Mouse (Mus musculus) granulocyte monocyte progenitor cell, adult 5-6 weeks (primary cell): ENCODE measurements at regions not wholly inside any gene's neighbourhood (a gene's known extent, or its start where the extent isn't known, plus 50 kb on each side); places are given as distances from the start of the nearest gene placed in this dataset.

Experiments used
- ATAC-seq: replicated peaks from 2 replicates; pipeline ENCODE4 v1.8.0; 2016; ENCODE audit warnings: mild to moderate bottlenecking, moderate TSS enrichment, inconsistent platforms; ENCODE audit not compliant: poor library complexity, severe bottlenecking

DNA sequence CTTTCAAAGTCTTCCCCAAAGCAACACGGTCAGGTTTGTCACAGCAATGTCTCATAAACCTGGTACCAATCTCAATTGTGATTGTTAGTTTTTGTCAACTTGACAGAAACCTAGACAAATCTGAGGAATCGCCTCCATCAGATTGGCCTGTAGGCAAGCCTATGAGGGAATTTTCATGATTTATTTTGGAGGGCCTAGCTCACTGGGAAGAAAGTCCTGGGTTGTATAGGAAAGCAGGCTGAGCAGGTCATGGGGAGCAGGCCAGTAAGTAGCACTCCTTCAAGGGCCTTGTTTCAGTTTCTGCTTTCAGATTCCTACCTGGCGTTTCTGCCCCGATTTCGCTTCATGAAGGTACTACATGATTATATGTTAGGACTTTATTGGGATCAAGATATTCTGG is 144.1 kb upstream of the Cdkn2b start:
- ATAC-seq: no peak

DNA sequence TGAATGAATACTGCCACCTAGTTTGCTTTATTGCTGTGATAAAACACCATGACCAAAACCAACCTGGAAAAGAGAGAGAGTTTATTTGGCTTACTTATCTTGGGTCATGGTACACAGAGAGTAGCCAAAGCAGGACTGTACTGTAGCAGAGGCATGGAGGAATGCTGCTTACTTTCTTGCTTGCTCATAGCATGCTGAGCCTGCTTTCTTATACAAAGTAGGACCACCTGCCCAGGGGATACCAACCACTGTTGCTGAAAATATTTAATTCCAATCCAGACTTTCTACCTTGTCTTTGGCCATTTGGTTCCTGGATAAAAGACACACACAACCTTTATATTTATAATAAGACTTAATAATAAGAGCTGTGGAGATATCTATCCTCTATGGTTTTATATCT is 142.2 kb upstream of the Cdkn2b start:
- ATAC-seq: no peak

DNA sequence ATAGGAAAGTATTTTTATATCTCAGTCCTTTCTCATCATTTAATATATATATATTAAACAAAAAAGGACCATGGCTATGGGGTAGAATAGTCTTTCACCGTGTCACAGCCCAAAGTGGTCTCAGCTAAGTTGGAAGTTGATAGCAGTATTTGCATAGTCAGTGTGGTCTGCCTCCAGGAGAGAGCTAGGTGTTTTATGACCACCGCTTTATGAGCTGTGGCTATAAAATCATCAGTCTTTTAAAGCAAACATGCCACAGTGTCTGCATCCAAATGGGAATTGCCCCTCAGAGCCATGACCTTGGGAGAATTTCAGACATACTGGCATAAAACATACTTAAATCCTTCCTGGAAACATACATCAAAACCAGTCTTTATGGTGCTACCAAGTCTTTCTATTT is 140.9 kb upstream of the Cdkn2b start:
- ATAC-seq: no peak

DNA sequence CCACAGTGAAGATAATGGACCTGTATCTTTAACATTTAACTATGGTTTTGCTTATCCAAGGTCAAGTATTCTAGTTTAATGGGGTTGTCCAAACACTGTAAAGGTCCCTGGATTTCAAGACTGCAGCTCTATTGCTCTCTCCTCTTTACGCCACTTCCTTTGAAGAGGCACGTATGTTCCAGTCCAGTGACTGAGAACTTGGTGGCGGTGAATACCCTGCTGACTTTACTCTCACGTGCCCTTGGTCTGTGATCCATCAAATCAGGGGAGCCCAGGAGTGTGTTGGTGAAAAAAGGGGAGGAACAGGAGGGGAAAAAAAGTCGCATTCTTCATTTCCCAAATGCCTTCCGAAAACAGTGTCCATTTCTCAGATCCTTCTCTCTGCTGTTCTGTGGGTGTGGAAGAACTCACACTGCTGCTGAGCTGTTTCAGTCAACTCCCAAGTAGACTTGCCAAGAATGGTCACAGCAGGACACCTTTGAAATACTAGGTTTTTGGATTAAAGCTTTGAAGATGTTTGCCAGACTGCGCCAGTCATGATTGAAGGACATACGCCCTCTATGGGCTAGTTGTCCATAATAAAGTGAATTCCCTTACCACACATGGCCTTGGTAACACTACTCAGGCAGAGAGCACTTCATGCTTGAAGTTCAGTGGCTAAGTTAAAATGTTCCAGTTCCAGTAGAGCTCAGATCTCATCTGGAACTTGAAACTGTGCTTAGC is 136.1 kb upstream of the Cdkn2b start:
- no peak for ATAC-seq

DNA sequence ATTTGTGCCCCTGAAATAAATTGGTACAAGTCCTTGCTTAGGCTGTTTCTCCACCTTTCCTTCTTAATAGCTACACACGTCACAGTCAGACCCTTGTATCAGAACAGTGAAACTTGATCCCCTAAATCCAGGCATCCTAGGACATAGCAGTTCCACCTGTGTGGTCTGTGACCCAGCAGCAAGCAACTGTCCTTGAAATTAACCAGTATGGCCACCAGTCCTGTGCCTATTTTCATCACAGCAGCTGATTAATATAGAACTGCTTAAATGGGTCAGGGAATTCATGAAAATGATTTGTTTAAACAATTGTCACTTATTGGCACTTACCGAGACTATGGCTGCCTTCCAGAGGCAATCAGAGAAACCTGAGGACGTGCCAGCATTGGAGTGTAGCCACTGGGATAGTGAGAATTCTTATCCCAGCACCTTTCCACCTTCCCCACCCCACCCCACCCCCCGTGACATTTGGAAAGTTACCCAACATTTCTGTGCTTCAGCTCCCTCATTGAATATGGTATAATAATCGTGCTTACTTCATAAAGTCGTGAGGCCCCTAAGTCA is 135.4 kb upstream of the Cdkn2b start:
- no peak for ATAC-seq

DNA sequence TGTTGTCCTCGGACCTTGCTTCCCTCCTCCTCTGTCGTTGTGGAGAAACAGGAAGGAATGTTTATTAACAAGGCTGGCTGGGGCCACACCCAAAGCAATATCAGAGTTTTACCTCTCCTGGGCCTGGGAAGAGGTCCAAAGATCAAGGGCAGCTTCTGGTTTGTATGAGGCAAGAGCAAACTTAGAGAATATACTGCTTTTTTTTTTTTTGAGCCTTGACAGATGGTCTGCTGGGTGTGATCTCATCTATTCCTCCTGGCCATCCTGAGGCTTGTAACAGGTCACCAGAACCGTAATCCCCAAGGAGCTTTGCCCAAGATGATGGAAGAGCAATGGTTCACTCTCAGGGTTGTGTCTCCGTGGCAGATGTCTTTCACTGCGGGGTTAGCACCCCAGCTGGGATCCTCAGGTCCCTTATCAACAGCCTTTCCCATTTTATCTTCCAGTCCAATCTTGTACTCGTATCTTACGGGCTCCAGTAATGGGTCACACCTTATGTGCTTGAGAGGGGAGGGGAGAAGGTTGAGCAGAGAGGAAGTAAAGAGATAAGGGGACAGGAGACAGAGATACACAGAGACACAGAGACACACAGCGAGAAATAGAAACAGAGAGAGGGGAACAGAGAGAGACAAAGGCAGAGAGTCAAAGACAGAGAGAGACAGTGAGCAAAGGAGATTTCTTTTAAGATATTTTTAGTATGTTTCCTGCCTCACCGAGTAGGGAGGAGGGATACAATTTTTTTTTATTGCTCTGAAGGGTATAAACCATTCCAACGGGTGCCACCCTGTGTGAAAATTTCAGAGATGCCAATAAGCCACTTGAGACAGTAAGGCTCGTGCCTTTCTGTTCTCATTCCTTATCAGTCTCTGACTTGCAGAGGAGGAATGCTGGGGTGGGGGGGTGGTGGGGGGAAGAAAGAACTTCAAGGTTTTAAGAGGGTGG is 134.6 kb upstream of the Cdkn2b start:
- ATAC-seq: no peak

DNA sequence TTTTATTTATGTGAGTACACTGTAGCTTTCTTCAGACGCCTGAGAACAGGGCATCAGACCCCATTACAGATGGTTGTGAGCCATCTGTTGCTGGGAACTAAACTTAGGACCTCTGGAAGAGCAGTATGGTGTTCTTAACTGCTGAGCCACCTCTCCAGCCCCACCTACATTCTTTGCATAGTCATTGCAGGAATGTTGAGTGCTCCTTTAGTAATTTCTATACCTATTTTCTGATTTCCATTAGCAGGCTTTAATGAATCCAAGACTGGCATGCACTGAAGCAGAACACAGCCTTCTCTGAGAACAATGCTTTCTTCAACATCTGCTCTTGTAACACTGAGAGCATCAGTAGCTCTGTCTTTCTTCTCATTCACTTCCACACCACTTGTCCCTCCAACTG is 131.7 kb upstream of the Cdkn2b start:
- ATAC-seq: no peak

DNA sequence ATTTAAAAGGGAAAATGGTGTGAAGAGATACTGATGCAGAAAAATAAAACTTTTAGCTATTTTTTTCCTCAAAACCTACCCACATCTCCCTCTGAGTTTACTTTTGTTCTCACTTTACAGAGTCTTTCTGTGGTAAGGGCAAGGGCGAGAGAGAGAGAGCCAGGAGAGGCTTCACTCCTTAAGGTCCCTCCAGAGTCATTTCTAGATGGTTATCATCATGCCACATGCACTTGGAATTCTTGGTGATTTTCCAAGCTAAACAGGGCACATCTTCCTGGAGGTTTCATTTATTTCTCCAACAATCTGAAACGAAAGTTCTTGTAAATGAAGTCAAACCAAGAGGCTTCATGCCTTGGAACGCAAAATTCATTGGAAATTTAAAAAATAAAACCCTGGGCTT is 130.0 kb upstream of the Cdkn2b start:
- ATAC-seq: no peak

DNA sequence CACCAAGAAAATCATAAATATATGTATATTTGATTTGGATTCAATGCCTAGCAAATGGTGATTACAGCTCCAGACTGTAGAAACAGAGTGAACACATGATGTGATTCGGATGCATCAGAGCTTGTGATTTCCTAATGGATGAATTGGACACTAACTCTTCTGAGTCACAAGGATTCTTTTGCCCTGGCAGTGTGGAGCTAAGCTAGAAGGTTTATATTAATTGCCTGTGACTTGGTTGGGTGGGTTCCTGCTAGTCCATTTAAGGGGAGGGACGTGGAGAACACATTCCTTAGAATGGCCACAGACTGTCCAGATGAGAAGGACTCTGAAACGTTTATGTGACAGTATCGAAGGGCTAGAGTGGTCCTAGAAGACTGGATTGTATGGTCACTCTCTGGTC is 129.5 kb upstream of the Cdkn2b start:
- ATAC-seq: no peak

DNA sequence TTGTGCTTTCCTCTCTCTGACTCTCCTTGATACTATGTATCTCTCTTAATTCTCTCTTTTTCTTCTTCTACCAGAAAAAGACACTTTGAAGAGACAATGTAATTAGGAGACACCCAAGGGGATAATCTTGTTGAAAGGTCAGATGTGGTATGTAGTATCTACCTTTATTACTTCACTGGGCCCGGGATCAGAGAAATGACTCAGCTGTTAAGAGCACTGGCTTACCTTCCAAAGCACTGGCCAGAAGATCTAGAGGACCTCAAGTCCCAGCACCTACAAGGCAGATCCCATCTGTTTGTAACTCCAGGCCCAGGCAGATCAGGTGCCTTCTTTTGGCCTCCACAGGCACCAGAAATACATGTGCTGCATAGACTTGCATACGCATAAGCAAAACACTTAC is 127.8 kb upstream of the Cdkn2b start:
- no peak for ATAC-seq

DNA sequence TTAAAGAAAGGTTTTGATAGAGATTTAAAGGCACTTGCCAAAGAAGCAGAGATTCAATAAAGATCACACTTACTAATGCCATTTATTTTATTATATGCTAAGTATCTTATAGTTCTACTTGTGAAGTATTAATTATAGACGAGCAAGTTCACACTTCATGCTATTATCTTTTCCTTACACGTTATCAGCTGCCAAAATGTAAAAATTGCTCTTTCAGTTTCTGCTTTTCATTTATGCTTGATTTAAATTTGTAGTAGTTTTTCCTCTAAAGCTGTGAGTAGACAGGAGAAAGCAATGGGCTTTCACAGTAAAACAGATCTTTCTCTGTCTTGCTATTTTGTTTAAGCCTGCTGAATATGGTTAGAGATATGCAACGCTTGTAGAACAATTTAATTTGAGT is 125.9 kb upstream of the Cdkn2b start:
- ATAC-seq: no peak

DNA sequence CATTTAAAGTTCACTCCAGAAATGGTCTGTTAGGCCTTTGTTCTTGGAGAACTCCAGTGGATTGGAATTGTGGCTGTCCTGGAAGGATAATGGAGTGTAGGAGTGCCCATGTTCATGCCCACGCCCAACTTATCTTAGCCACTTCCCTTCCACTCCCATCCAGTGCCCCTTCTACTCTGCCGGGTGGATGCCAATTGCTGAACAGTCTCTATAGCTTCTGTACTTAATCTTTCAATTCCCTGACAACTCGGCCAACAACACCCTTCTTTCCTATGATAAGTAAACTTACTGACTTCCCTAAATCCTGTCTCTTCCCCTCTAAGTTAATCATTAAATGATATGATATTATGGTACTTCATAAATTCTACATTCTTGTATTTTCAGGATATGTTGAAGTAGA is 123.3 kb upstream of the Cdkn2b start:
- no peak for ATAC-seq

DNA sequence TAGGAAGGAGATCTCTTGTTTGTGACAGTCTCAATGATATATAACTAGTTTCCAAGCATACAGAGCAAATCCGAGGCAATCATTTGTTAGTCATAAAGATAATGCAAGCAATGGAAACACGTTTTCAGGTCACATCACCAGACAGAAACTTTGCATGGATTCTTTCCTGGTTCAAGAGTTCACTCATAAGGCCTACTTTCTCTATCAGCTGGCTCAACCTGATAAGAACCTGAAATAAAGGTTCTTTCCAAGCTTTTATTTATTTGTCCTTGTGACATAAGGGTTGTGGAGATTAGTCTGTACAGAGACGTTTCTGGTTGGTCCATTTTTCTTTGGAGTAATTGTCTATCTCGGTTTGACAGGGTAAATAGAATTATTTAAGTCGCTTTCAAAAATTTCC is 122.7 kb upstream of the Cdkn2b start:
- no peak for ATAC-seq

DNA sequence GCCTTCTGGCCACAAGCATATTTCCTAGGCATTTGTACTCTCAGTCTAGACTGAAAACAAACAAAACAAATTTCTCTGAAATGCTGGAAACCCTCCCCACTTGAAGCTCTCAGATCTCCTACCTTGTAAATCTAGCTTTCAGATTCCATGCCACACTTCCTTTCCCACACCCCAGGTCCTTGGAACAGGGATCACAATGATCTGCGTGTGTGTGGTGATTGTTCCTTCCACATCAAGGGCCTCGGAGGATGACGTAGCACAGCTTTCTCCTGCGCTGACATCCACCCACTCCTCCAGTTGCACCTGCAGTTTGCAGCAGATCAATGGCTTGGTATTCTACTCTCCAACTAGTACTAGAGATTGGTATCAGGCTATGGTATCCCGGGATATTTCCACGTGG is 120.7 kb upstream of the Cdkn2b start:
- ATAC-seq: no peak

DNA sequence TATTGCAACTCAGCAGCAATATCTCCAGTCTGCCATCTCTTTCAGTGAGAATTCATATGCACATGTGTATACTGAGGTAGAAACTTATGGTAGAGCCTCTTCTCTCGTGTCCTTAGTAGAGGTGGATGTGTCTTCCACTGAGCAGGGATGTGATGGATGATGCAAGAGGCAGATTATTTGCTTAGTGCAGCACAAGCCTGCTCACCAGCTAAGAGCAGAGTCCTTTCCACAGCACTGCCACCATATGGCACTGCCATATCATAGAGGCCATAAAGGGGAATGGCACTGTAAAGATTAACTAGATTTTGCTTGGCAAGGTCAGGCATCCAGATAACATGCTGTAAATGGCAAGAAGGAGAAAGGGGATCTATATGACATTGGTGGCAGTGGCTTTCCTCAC is 117.6 kb upstream of the Cdkn2b start:
- ATAC-seq: no peak

DNA sequence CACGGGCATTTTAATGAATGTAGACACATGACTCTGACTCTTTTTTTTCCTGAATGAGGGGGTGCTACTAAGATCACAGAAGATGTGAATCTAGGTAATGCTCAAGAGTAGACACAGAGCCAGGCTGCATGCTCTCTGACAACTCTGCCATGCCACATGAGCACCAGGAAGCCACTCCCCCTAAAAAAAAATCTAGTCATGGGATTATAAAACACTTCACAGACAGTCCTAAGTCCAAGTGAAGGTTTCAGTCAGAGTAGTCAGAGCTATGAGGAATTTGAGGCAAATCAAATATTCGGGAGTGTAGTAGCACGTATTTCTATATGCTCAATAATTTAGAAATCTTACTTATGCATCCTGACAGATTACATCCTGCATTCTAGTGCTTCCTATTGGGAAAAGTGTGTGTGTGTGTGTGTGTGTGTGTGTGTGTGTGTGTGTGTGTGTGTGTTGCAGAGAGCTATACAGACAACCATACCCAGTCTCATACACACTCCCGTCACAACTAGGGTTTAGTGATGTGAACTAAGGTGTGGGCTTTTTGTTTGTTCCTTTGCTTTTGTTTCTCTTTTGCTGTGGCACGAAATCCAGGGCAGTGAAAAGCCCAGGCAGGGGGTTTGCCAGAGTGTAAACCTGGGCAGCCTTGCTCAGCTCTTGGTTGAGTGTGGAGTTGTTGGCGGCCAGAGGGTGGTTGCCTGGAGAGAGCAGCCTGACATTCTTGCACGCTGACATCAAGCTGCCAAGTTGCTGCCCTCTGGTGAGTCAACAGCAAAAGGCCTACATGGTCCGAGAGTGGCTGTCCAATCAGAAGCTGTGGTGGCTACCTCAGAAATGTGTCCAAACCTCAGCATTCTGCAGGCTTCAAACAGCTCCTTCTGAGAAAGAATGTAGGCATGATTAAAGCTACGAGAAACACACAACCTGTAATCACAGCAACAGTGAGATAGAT is 116.8 kb upstream of the Cdkn2b start:
- no peak for ATAC-seq

DNA sequence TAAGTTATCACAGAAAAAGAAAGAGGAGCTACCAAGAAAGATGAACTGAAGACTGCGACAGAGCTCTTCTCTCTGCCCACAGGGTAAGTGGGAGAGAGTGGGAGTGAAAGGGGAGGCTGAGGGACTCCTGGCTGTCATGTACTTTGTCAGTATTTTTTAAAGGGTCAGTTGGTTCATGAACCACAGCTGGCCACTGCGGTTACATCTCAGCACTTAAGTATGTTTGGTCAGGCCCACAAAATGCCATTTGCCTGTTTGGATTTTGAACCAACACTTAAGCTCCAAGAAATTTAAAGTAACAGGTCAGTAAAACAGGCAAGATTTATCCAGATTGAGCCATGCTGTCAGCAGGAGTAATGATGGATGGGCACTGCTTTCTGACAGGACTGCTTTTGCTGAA is 115.1 kb upstream of the Cdkn2b start:
- ATAC-seq: no peak

DNA sequence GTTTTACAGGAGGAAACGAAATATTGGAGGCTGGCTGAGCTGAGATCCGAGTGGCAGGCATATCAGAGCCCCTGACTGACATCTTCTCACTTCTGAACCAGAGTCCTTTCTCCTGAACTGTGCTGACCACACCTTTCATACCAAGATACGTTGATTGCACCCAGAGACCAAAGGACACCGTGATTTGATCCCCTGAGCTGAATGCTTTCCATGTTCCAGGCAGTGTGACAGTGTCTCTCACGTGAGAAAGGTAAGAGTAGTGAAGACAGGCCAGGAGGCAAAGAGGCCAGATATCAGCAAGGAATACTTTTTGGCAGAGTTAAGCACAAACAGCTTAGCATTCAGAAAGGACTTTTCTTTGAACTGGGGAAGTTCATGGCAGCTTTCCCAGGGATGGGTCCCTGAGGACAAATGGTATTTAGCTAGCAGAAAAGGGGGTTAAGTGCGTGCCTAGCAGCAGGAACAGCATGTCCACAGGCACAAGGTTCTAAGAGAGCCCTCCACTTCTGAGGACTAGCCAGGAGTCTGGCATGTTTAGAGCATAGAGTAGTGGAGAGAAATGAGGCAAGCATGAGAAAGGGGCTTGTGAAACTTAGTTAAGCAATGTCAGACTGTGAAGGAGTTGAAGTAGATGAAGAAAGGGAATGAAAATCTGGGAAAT is 111.0 kb upstream of the Cdkn2b start:
- ATAC-seq: no peak

DNA sequence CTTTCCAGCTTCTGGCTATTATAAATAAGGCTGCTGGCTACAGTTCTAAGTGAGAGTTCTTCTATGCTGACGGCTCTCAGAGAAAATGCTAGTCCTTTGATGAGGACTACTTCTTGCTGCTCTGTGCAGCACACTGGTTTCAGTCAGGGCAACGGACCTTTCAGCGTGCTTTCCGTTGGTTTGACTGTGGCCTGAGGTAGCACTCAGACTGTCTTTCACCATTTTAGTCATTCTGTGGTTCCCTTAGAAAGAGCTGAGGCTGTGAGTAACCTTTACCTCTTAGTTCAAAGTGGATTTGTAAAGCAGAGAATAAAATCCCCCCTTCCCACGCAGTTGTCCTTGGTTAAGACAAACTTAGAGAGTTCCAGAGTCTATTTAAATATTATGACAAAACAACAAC is 110.0 kb upstream of the Cdkn2b start:
- ATAC-seq: no peak

DNA sequence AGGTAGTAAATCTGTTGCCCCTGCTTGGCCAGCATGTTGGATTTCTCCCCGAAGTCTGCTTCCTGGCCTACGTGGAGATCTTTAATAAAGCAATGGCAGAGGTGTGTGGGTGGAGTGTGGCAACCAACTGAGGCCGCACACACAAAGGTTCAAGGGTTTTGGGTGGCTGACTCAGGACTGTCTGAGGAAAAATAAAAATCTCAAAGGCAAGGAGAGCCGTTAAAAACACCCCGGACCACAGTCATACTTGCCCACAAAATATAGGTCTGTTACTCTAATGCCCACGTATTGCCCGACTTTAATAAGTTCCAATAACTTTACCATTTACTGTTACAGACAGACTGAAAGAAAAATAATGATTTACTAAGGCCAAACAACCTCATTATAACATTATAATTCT is 108.7 kb upstream of the Cdkn2b start:
- ATAC-seq: no peak
